Mouse (Mus musculus): ENCODE measurements around the gene Prmt1.

DNA sequence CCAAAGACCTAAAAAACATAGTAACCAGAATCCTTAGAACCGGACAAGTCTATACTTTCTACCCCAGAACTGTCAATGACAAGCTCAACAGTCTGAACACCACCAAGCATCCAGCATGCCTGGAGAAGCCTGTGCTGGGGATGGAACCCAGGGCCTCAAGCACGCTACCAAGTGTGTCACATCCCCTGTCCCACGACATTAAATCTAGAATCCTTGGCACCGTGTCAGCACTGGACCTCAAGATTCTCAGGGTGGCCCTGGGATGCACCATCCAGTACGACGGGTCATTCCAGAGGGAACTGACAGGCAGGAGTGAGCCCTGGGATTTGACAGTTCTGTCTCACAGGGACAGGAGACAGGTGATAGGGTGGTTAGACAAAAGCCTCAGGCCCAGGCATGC, 43.6 kb upstream of the Prmt1 start:
- no peak for TF ChIP-seq CTCF (IDR thresholded peaks at IDR 0.05; ENCODE audit: borderline replicate concordance, extremely low read depth, insufficient read depth, insufficient read length)
- no peak for TF ChIP-seq POLR2A (IDR thresholded peaks at IDR 0.05; ENCODE audit: borderline replicate concordance, extremely low read depth, insufficient read depth, insufficient read length, poor library complexity, severe bottlenecking)
